Mouse (Mus musculus): ENCODE data around the gene Slc9a9.
A peak's percentile ranks its signal among the peaks of the same experiment; 100 is the strongest.

The Slc9a9 gene

DNA sequence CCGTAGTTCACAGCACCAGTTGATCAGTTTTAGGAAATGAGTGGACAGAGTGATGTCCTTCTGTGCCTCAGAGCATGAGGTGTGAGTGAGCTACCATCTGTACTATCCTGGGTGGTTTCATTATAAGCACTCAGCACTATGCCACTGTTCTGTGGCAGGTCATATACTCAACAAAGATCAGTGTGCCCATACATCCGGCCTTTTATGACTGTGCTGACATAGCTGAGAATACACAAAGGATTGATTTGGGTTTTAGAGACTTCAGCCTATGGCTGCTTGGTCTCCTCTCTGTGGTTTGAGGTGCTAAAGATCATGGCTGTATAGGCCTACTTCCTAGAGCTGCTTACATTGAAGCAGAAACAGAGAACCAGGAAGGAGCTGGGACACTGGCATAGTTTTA lies 12.6 kb downstream of the Slc9a9 start:
- DNase-seq (ENCODE audit: low read depth, low spot score), result no peak

- DNase-seq (ENCODE audit: low read depth, low spot score), result no peak
Observed at GRCm38 (mm10) chr9:94685640-94686039, 15.9 kb downstream of the Slc9a9 start.

GRCm38 (mm10) chr9:94686380-94686779 lies 16.7 kb downstream of the Slc9a9 start:
- no peak for DNase-seq (ENCODE audit: low read depth, low spot score)

GRCm38 (mm10) chr9:94687203-94687859 lies 17.6 kb downstream of the Slc9a9 start:
- no peak for DNase-seq (ENCODE audit: low read depth, low spot score)

- no peak for DNase-seq (ENCODE audit: low read depth, low spot score)
Observed at GRCm38 (mm10) chr9:94691311-94692087, 21.8 kb downstream of the Slc9a9 start.

DNA sequence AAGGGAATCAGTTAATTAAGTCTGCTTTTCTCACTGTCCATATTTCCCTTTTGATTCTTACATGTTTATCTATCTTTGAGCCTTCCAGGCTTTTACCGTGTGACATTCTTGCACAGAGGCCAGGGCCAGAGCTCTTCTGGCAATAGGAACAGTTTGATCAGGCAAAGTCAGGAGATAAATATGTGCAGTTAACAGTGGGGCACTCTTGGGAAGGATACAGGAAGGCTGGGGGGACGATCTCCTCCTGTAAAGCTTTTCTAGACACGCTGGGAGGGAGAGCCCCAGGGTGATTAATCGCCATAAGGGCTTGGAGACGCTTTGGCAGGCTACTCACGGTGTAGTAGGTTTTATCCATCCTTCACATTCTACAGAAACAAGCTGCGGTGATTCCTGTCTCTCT lies 22.4 kb downstream of the Slc9a9 start:
- DNase-seq (ENCODE audit: low read depth, low spot score), result no peak

- no peak for DNase-seq (ENCODE audit: low read depth, low spot score)
Observed at GRCm38 (mm10) chr9:94694243-94694642, 24.5 kb downstream of the Slc9a9 start.

GRCm38 (mm10) chr9:94694983-94695382 lies 25.3 kb downstream of the Slc9a9 start:
- DNase-seq (ENCODE audit: low read depth, low spot score), result no peak

- no peak for DNase-seq (ENCODE audit: low read depth, low spot score)
Observed at GRCm38 (mm10) chr9:94696539-94697079, 26.9 kb downstream of the Slc9a9 start.

GRCm38 (mm10) chr9:94698175-94698574 lies 28.5 kb downstream of the Slc9a9 start:
- DNase-seq (ENCODE audit: low read depth, low spot score), result no peak

DNA sequence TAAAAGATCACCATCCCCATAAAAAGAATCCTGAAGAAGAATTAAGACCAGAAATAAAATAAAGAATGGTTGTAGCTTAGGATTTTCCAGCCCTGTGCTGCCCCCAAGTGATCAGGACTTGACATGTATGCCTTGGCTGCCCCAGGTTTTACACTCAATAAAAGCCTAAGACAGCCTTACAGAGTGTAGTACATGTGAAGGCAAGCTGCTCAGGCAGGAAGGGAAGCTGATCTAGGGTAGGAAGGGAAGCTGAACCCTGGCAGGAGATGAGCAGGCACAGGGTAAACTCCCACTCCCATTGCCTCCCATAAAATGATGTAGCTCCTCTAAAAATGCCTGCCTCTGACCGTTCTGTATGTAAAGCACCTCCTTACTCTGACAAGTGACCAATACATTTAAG lies 30.8 kb downstream of the Slc9a9 start:
- peak; percentile 9 for DNase-seq (ENCODE audit: low read depth, low spot score)

GRCm38 (mm10) chr9:94701193-94701869 lies 31.6 kb downstream of the Slc9a9 start:
- no peak for DNase-seq (ENCODE audit: low read depth, low spot score)

DNA sequence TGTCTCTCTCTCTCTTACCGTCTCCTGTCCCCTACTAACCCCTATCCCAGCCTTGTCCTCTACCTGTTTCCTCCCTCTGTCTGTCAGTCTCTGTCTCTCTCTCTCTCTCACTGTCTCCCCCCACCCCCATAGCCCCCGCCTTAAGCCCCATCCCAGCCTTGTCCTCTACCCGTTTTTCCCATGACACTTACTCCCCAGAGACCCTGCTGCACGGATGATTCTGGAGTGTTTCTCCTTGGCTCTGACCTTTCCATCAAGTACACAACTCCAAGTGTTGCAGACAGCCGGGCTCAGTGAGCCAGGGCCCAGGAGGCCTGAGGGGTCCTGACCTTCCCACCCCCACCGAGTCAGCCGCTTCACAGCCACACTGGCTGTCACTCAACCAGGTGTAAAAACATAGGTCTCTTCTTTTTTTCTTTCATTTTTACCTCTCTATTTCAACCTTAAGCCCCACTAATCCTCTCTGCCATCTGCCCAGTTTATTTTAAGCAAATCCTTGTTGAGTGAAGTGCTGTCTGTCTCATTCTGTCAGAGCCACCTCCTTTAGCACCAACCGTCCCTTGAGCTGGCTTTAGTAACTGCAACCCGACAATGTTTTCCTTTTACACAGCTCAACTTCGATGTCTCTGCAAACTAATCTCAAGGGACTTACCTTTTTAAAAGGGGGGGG lies 32.4 kb downstream of the Slc9a9 start:
- DNase-seq (ENCODE audit: low read depth, low spot score), result no peak

GRCm38 (mm10) chr9:94704986-94705757 lies 35.5 kb downstream of the Slc9a9 start:
- DNase-seq (ENCODE audit: low read depth, low spot score), result no peak

DNA sequence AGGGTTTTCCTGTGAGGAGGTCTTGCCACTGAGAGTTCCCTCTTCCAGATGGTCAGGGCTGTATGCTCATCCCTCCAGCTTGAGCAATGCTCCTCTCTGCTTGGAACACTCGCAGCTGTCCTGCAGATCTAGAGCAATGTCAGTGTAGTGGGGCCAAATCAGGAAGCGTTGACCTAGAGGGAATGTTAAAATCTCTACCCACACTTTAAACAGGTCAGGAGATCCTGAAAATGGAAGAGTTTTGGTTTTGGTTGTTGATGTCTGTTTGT lies 36.0 kb downstream of the Slc9a9 start:
- no peak for DNase-seq (ENCODE audit: low read depth, low spot score)

GRCm38 (mm10) chr9:94712084-94712483 lies 42.4 kb downstream of the Slc9a9 start:
- DNase-seq (ENCODE audit: low read depth, low spot score), result no peak

DNA sequence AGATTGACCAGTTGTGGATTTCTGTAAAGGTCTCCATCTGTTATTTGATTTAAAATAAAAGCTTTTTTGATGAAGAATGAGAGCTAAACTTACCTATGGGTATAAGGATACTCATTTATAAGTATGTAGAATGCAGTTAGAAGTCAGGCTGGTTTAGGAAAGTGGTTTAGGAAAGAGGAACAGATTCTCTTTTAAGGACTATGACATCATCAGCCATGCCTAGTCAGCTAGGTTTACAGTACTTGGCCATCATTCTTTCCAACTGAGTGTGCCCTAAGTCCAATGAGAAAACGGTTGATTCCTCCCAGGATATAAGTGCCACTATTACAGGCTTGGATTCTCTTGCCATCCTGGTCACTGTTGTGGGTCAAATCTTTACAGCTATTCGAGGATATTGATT lies 47.0 kb downstream of the Slc9a9 start:
- DNase-seq (ENCODE audit: low read depth, low spot score), result no peak

GRCm38 (mm10) chr9:94723631-94724030 lies 53.9 kb downstream of the Slc9a9 start:
- no peak for DNase-seq (ENCODE audit: low read depth, low spot score)

- no peak for DNase-seq (ENCODE audit: low read depth, low spot score)
Observed at GRCm38 (mm10) chr9:94725121-94725520, 55.4 kb downstream of the Slc9a9 start.

- peak; percentile 34 for DNase-seq (ENCODE audit: low read depth, low spot score)
Observed at GRCm38 (mm10) chr9:94727457-94727856, 57.7 kb downstream of the Slc9a9 start.

DNA sequence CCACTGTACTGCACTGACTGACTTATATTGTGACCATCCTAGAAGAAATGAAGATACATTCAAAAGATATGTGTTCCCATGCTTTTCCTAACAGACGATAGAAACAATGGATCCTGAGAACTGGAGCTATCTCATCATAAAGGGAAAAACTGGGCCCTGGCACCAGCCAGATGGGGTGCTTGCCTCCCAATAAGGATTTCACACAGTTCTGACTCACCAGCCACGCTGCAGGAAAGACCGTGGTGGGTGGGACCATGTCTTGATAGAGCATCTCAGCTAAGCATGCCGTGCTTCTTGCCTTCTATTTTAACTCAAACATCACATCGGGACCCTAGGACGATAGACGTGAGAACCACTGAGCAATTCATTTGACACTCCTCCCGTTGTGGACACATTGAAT lies 60.7 kb downstream of the Slc9a9 start:
- no peak for DNase-seq (ENCODE audit: low read depth, low spot score)
